Mouse (Mus musculus): ENCODE measurements at regions not wholly inside any gene's neighbourhood (a gene's known extent, or its start where the extent isn't known, plus 50 kb on each side); places are given as distances from the start of the nearest gene placed in this dataset.
"Not testable (repeated sequence)": the region's sequence is repeated elsewhere in the genome, so short reads cannot be mapped to it uniquely, and the experiment has no call there.

DNA sequence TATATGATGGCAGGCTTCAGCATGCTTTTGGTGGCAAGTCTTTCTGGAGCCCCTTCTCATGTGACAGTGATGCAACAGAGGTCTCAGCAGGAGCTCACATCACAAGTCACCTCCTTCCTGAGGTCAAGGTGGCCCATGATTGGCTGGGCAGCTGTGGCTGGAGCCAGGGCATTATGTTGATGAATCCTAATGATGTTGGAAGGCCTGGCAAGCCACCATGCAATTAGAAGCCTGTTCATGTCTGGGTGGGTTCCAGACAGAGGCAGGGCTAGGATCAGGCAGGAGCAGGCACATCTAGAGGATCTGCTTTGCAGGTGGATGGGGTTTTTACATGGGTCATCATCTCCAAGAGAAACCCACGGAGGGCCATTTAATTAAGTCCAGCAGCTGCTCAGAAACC, 77.2 kb upstream of the Zfp709 start:
- not testable (repeated sequence) for TF ChIP-seq POLR2A (IDR thresholded peaks at IDR 0.05; ENCODE audit: low read depth, low read length); CTCF (IDR thresholded peaks at IDR 0.05; ENCODE audit: extremely low read depth, insufficient read length, insufficient replicate concordance, low read depth, low read length)
